Mouse (Mus musculus) adipocyte (in vitro differentiated cells): Measurements from ENCODE around the gene Zfp644.

Source experiments
- DNase-seq: peaks from one replicate; pipeline ENCODE4 v3.0.0-alpha.2; 2016; ENCODE audit warnings: low spot score

Zfp644 gene

GRCm38 (mm10) chr5:106664910-106665309 is 32.2 kb downstream of the Zfp644 start:
- no peak for DNase-seq

- DNase-seq: no peak
Measured at GRCm38 (mm10) chr5:106660867-106661266, 36.2 kb downstream of the Zfp644 start.

DNA sequence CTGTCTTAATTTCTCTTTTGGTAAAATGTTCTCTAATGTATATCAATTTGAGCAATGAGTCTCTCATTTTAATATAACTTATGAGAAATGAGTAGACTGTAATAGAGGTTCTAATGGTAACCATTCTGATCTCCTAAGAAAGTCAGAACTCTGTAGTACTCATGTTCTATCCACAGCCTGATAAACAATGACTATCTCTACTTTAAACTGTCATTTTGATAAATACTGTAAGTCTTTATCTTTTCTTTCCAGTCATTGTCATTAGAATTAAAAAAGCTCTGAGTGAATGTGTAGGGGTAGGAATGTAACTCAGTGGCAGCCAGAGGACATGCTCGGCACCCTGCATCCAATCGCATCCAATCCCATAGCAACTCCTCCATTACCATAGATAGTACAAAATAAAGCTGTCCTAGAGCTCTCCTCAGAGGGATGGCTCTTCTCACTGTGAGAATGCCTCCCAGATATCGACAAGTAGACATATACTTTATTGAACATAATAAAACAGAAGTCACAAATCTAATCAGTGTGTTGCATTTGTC is 44.2 kb downstream of the Zfp644 start:
- no peak for DNase-seq

DNA sequence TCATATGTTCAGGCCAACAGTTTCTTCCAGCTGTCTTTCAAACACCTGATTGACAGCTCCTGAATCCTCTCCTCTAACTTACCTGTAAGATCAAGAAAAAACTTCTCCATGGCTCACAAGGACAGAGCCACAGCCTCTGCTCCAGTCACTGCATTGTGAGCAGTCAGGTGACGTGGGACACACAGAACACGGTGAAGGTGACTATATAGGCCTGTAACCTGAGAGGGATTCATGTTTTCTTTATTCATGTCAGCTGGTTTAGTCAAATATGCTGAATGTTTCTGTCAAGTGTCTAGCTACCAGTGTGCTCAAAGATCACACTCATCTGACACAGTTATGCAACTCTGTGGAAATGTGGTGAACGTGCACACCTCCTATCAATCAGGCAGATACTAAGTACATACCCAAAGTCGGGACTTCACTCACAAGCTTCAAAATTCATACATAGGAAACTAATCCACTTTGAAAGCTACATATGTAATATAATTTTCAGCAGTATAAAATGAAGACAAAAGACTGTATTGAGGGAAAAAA is 44.8 kb downstream of the Zfp644 start:
- DNase-seq: peak; percentile 35

GRCm38 (mm10) chr5:106649995-106650394 is 47.1 kb downstream of the Zfp644 start:
- no peak for DNase-seq

DNA sequence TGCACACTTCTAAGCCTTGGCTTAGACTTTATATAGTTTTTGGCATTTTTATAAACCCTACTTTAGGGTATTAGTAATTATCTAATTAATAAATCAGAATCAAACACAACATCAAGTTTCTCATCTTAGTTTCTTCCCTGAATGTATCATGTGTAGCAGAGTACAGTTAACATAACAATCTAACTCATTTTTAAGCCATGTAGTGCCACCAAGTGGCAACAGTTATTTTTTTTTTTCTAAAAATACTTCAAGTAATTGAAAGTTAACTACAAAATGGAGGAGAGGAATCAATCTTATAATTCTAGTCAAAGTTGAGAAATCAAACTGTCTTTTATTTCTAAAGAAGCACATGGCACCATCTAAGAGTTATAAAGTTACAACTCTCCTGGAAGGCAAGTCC is 47.6 kb downstream of the Zfp644 start:
- peak; percentile 34 for DNase-seq

- no peak for DNase-seq
Measured at GRCm38 (mm10) chr5:106643434-106643833, 53.7 kb downstream of the Zfp644 start.

- DNase-seq: no peak
Measured at GRCm38 (mm10) chr5:106641876-106642275, 55.2 kb downstream of the Zfp644 start.

DNA sequence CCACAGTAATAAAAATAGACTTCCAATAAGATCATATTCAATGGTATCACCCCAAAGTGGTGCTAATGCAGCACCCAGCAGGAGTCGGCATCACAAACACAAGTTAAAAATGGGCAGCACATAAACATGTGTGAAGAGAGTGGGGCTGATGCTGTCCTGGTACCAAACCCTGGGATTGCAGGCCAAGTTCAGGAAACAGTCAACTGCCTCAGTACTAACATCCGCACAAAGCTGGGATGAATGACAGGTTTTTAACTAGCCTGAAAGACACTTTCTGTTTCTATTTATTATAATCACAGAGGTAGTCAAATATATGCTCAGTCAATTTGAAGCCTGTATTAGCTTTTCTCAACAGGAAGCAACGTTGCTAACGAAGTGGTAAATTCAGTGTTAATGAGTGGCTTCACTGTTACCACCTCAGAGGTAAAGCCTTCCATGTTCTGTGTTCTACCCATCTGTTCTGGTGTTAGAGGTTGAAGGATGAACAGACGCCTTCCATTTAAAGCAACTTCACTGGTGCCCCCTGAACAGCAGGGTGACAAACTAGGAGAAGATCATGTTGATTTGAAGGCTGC is 56.8 kb downstream of the Zfp644 start:
- no peak for DNase-seq

DNA sequence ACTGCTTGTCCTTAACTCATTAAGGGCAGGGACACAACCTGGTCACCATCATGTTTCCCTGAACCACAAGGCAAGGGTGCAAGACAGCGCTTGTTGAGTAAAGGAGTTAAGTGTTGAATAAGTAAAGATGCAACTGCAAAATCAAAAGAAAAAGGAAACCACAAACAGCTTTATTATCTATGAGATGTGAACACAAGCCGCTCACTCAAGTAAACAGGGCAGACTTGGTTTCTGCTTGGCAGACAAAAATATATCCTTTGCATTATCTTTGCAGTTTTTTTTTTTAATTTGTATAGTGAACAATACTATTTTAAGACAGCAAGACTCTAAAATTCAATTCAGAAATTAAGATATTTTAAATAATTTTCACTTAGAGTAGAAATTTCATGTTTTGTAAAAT is 57.5 kb downstream of the Zfp644 start:
- no peak for DNase-seq

DNA sequence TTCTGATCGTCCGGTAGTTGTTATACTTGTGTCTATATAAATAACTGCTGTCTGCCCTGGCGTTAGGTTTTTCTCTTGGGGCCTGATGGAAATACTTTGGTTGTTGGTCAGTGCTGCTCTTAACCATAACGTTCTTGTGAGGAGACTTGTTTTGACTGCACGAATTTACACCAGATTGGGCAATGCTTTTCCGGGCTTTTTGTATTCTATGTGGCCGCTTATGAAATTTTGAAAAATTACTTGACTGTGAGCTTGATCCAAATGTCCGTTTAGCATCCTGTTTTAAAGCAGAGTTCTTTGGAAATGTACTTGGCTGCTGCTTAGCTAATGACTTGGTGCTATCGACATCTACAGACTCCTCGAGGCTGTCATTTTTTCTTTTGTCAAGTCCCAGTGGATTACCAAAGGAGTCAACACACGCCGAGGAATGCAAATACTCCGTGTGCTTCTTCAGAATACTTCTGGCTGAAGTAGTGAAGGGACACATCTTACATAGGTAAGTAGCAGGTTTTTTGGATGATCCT is 60.6 kb downstream of the Zfp644 start:
- DNase-seq: no peak

GRCm38 (mm10) chr5:106628369-106629149 is 68.5 kb downstream of the Zfp644 start:
- no peak for DNase-seq

DNA sequence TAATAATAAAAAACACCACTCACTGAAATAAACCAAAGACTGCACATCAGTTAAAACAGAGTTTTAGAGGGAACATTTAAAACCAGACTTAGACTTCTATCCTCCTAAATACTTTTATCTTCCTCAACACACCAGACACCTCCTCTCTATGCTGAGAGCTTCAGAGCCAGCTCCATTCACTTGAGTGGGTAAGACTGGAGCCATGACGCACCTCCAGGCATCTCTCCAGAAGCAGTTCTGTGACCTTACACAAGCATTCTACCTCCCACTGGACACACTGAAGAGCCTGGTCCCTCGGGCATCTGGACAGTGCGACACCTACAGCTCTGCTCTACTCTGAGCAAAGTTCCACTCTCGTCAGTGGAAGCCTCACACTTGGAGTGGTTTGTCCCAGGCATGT is 73.8 kb downstream of the Zfp644 start:
- no peak for DNase-seq

DNA sequence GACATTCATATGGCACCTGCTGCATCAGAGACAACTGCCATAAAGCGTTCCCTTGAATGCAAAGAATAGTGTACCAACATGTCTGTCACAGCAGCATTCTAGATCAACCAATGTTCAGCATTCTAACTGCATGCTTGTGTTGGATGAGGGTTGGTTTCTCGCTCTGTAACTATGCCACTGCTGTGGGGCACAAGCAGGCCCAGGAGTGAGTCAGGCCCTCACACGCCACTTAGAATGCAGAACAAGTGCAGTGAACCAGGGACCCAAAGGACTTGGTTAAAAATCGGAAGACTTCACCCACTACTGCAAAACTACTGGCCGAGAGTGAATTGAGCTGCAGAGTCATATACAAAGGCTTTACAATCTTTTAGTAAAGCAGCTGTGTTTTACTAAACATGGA is 74.9 kb downstream of the Zfp644 start:
- no peak for DNase-seq

DNA sequence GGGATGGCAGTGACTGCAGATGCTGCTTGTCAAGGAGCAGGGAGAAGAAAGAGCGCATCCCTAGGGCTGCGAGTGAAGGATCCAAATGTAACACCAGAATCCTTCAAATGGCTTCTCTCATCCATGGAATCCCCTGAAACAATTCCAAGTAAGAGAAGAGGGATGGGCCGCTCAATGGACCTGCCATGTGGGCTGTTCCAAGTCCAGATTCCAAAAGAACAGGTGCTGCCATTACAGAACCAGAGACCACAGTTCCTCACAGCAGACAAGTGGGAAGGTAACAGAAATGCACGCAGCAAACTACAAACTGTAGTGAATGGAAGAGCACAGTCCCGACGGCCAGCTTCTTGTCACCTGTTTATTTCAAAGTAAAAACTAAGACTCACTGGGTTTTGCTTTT is 76.6 kb downstream of the Zfp644 start:
- no peak for DNase-seq

DNA sequence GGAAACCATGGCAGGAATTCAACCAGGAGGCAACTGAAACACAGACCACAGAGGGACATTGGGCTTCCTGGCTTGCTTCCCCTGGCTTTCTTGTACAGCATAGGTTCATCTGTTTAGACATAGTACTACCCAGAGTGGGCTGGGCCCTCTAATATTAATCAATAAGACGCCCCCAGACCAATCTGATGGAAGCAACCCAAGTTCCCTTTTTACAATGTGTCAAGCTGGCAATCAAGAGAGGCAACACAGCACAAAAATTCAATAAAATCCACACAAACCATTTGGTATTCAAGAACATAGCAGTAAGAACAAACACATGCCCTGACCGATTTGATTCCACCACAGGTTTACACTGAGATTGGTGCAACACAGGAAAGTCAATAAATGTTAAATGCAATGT is 82.1 kb downstream of the Zfp644 start:
- no peak for DNase-seq

GRCm38 (mm10) chr5:106614570-106614969 is 82.5 kb downstream of the Zfp644 start:
- no peak for DNase-seq

GRCm38 (mm10) chr5:106612151-106612550 is 84.9 kb downstream of the Zfp644 start:
- DNase-seq: no peak

- no peak for DNase-seq
Measured at GRCm38 (mm10) chr5:106608798-106609197, 88.3 kb downstream of the Zfp644 start, which contains the start of gene Gm17304. TSS of gene Gm17304 (plus strand) at chr5:106609098.

- DNase-seq: no peak
Measured at GRCm38 (mm10) chr5:106607081-106607480, 90.0 kb downstream of the Zfp644 start.

DNA sequence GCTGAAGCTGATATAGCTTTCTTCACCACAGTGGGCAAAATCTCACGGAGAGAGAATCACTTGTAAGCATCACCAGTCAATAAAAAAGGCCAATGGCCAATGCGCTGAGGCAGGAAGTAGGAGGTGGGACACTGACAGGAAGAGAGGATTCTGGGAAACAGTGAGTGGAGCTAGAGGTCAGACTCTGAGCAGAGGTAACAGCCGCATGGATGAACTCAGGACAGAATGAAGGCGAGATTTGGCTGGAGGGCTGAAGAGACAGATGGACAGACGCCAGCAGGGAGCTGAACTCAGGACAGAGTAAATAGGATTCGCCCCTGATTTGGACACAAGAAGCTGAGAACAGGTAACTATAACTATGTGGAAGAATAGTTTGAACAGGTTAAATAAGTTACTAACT is 92.0 kb downstream of the Zfp644 start:
- no peak for DNase-seq

GRCm38 (mm10) chr5:106604381-106604780 is 92.7 kb downstream of the Zfp644 start:
- DNase-seq: no peak

DNA sequence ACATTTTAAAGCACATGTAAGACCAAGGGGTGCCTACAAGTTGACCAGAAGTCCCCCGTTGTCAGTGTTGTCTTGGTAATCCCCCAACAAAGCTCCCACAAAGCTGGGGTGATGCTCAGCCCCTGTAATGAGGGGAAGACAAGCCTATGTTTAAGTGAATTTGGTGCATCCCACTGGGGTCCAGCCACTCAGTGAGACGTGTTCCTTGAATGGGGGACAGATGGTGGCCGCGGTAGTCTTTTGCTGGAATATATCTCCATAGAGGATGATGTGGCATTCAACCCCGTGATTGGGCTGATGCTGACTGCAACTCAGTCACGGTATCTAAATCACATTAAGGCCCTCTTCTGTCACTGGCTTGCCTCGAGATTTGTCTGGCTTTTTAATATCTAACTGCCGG is 97.6 kb downstream of the Zfp644 start:
- DNase-seq: no peak
